Mouse (Mus musculus) small intestine, adult 2 months (tissue): Measurements from ENCODE around the gene Gpr182.

Experiments used
- CTCF ChIP-seq: fragments of 200-500 bp; IDR thresholded peaks from 2 replicates; pipeline ENCODE4 v1.5.1; 2012; ENCODE audit warnings: low read depth, mild to moderate bottlenecking, control low read depth, inconsistent platforms, low read length, moderate library complexity, mixed read lengths; ENCODE audit not compliant: insufficient replicate concordance, insufficient read length; ENCODE audit errors: extremely low read depth
- POLR2A ChIP-seq: fragments of 200-500 bp; IDR thresholded peaks from 2 replicates; pipeline ENCODE4 v1.6.1; 2012; ENCODE audit warnings: low read depth, mild to moderate bottlenecking, control low read depth, inconsistent platforms, low read length, moderate library complexity

GRCm38 (mm10) chr10:127759181-127760110, 7.9 kb upstream of the Gpr182 start, which contains the start of the genes Rdh1 and Rdh16f1:
- TF ChIP-seq CTCF (no peak), POLR2A (no peak)
